Mouse (Mus musculus) kidney, adult 2 months (tissue): ENCODE data around the gene Ctsz.

ENCODE experiments used
- CTCF ChIP-seq: fragments of 200-500 bp; conservative IDR thresholded peaks from 2 replicates; pipeline ENCODE4 v1.5.1; 2011; ENCODE audit warnings: low read depth, mild to moderate bottlenecking, control low read depth, low read length, moderate library complexity, mixed read lengths; ENCODE audit not compliant: insufficient read depth, insufficient read length
- POLR2A ChIP-seq: fragments of 200-500 bp; IDR thresholded peaks from one replicate; pipeline ENCODE4 v1.6.1; 2011; ENCODE audit warnings: low read depth, low read length, control low read depth

DNA sequence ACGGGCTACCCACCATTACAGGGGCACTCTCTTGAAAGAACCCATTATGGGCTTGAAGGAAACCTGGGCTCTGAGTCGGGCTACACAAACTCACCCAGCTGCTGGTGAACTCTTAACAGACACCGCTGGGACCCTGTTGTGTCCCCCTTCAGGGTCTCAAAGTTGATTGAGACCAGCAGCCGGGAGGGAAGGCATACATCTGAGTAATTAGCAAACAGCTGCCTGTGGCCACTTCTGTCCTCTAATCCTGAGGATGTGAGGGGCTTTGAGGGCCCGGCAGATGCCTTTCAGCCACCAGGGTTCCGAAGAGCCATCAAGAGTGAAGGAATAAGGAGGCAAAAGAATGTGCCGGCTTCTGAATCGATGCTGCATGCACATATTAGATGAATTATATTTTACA, 8.1 kb upstream of the Ctsz start:
- TF ChIP-seq POLR2A (no peak), CTCF (no peak)
